Mouse (Mus musculus): ENCODE results near the gene Pde6g. TPM values are rescaled to one million over a fixed set of nuclear protein-coding genes. Genes with fewer than 3 reads are reported as not detected.

The Pde6g gene
- polyA plus RNA-seq, 1 experiment from 2014 or later, result 0.59 TPM

GRCm38 (mm10) chr11:120458847-120459597 is 5.7 kb upstream of the Pde6g start:
- Histone ChIP-seq H3K4me2 (ENCODE audit: low read depth, low read length) (peak overlapping the region; percentile 69), H3K4me1 (ENCODE audit: control insufficient read depth, insufficient read depth, low read length) (peaks cover 12% of the 10 kb centered on the region; the same call in 1 of the 2 replicates), H3K36me3 (ENCODE audit: control insufficient read depth, insufficient read depth, low read length) (peaks cover 24% of the 10 kb centered on the region), H3K9me3 (ENCODE audit: control insufficient read depth, low read length) (no peaks in the 10 kb centered on the region), H3K27me3 (ENCODE audit: control insufficient read depth, insufficient read depth, low read length) (no peaks in the 10 kb centered on the region), H3K9ac (replicated peaks; ENCODE audit: low read depth, low read length) (peak overlapping the region; percentile 90; the same call in 1 of the 2 replicates), H3K4me3 (ENCODE audit: low read depth, low read length) (peak overlapping the region; percentile 95), H3K27ac (ENCODE audit: low read depth, low read length) (no peak overlapping the region)
- ATAC-seq (ENCODE audit: low read depth), result no peak
- WGBS, result 74% methylated on average over 6 of the region's 6 CpGs

DNA sequence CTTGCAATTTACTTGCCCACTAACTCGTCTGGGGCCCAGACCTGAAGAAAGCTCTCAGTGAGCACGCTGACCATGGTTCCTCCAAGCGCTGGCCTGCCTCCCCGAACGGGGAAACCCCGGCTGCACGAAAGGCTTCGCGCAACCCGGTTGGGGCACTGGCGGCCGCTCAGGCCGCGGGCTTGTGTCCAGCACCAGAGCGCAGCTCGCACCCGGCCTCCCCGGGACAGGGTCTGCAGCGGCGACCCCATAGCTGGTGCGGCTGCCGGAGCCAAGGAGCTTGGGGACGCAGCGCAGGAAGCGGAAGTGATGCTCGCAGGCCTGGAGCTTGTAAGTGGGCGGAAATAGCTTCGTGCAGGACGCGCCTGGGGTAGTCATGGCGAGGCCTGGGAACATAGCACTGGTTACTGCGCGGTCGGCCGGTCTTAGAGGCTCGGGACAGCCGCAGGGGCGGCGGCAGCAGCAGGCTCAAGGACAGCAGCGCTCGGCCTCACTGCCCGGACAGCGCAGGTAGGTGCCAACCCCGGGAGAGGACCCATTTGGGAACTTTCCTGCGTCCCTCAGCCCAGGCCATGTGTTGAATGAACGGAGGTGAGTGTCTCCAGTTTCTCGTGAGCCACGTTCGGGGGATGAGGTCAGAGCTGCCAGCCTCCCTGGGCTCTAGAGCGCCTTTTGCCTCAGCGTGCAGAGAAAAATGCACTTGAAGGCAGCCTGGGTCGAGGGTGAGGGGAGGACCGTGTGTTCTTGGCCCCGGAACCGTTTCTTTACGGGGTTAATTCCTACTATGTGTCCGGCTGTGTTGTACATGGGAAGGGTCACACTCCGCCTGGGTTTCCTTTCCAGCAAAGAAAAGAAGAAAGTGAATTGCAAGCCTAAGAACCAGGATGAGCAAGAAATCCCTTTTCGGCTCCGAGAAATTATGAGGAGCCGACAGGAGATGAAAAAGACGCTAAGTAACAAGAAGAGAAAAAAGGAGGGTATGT is 4.8 kb upstream of the Pde6g start, which contains the start of the genes Oxld1 and Ccdc137:
TSS of gene Oxld1 (minus strand) at position 297 of the 980 bp plus-strand sequence.
TSS of gene Ccdc137 (plus strand) at position 344 of the 980 bp plus-strand sequence.
- Histone ChIP-seq H3K27ac (ENCODE audit: low read depth, low read length) (peak within 1 kb of the TSS; percentile 74), H3K4me2 (ENCODE audit: low read depth, low read length) (peak within 1 kb of the TSS; percentile 69), H3K9me3 (ENCODE audit: control insufficient read depth, low read length) (no peaks in the 10 kb centered on the region), H3K9ac (replicated peaks; ENCODE audit: low read depth, low read length) (peak within 1 kb of the TSS; percentile 90), H3K36me3 (ENCODE audit: control insufficient read depth, insufficient read depth, low read length) (peaks cover 17% of the 10 kb centered on the region), H3K27me3 (ENCODE audit: control insufficient read depth, insufficient read depth, low read length) (no peaks in the 10 kb centered on the region), H3K4me3 (ENCODE audit: low read depth, low read length) (peak within 1 kb of the TSS; percentile 95), H3K4me1 (ENCODE audit: control insufficient read depth, insufficient read depth, low read length) (peaks cover 12% of the 10 kb centered on the region; the same call in 1 of the 2 replicates)
- peak; percentile 91 for ATAC-seq (ENCODE audit: low read depth)
- WGBS, result 5% methylated on average over 62 of the region's 62 CpGs

- Histone ChIP-seq H3K27ac (ENCODE audit: low read depth, low read length) (peak overlapping the region; percentile 74), H3K27me3 (ENCODE audit: control insufficient read depth, insufficient read depth, low read length) (no peaks in the 10 kb centered on the region), H3K4me2 (ENCODE audit: low read depth, low read length) (peak overlapping the region; percentile 69), H3K4me1 (ENCODE audit: control insufficient read depth, insufficient read depth, low read length) (peaks cover 12% of the 10 kb centered on the region; the same call in 1 of the 2 replicates), H3K9ac (replicated peaks; ENCODE audit: low read depth, low read length) (peak overlapping the region; percentile 90), H3K9me3 (ENCODE audit: control insufficient read depth, low read length) (no peaks in the 10 kb centered on the region), H3K36me3 (ENCODE audit: control insufficient read depth, insufficient read depth, low read length) (peaks cover 15% of the 10 kb centered on the region), H3K4me3 (ENCODE audit: low read depth, low read length) (peak overlapping the region; percentile 95)
- no peak; the same call in 1 of the 2 replicates for ATAC-seq (ENCODE audit: low read depth)
- WGBS, result 39% methylated on average over 14 of the region's 14 CpGs
These were observed 4.1 kb upstream of the Pde6g start for GRCm38 (mm10) chr11:120457370-120457769.

- no peak for ATAC-seq (ENCODE audit: low read depth)
These were observed 2.1 kb upstream of the Pde6g start for GRCm38 (mm10) chr11:120455413-120455812.

DNA sequence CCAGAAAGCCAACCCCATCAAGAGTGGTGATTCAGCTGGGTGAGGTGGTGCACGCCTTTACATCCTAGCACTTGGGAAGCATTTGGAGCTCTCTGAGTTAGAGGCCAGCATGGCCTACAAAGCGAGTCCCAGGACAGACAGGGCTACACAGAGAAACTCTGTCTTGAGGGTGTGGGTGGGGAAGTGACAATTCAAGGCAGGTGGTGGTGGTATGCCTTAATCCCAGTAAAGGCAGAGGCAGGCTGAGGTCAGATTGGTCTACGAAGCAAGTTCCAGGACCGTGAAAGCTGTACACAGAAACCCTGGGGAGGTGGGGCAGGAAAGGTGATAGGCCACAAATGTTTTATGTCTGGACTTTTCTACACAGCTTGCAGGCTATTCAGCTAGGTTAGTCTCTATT is 1.7 kb upstream of the Pde6g start:
- H3K36me3 ChIP-seq (ENCODE audit: control insufficient read depth, insufficient read depth, low read length), result no peaks in the 10 kb centered on the region
- no peak overlapping the region for H3K9ac ChIP-seq (replicated peaks; ENCODE audit: low read depth, low read length)
- no peak overlapping the region for H3K4me2 ChIP-seq (ENCODE audit: low read depth, low read length)
- peaks cover 12% of the 10 kb centered on the region; the same call in 1 of the 2 replicates for H3K4me1 ChIP-seq (ENCODE audit: control insufficient read depth, insufficient read depth, low read length)
- WGBS, result 93% methylated on average over 4 of the region's 4 CpGs
- no peaks in the 10 kb centered on the region for H3K27me3 ChIP-seq (ENCODE audit: control insufficient read depth, insufficient read depth, low read length)
- no peak overlapping the region for H3K4me3 ChIP-seq (ENCODE audit: low read depth, low read length)
- no peak overlapping the region for H3K27ac ChIP-seq (ENCODE audit: low read depth, low read length)
- no peak for ATAC-seq (ENCODE audit: low read depth)
- H3K9me3 ChIP-seq (ENCODE audit: control insufficient read depth, low read length), result no peaks in the 10 kb centered on the region

More at GRCm38 (mm10) chr11:120455413-120455812, 2.1 kb upstream of the Pde6g start:
- WGBS, result 95% methylated on average over 7 of the region's 7 CpGs
- Histone ChIP-seq H3K27ac (ENCODE audit: low read depth, low read length) (no peak overlapping the region), H3K4me2 (ENCODE audit: low read depth, low read length) (no peak overlapping the region), H3K9ac (replicated peaks; ENCODE audit: low read depth, low read length) (no peak overlapping the region), H3K9me3 (ENCODE audit: control insufficient read depth, low read length) (no peaks in the 10 kb centered on the region), H3K4me3 (ENCODE audit: low read depth, low read length) (no peak overlapping the region), H3K36me3 (ENCODE audit: control insufficient read depth, insufficient read depth, low read length) (no peaks in the 10 kb centered on the region), H3K4me1 (ENCODE audit: control insufficient read depth, insufficient read depth, low read length) (peaks cover 12% of the 10 kb centered on the region; the same call in 1 of the 2 replicates), H3K27me3 (ENCODE audit: control insufficient read depth, insufficient read depth, low read length) (no peaks in the 10 kb centered on the region)

DNA sequence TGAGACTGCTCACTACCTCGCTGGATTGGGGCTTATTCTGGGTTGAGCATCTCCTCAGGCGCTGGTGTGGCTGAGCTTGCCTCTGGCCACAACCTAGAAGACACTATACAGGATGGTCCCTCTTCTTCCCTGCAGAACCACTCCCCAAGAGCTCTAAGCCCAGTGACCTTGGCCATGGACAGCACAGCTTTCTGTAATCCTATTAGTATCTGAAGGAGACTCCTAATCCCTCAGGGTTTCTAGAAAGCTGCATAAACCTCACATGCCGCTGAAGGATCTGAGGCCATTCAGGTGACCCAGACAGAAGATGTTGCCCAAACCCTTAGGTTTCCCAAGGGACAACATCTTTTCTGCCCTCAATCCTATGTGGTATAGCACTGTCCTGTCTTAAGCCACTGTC is 1.1 kb downstream of the Pde6g start:
- no peaks in the 10 kb centered on the region for H3K36me3 ChIP-seq (ENCODE audit: control insufficient read depth, insufficient read depth, low read length)
- H3K27me3 ChIP-seq (ENCODE audit: control insufficient read depth, insufficient read depth, low read length), result no peaks in the 10 kb centered on the region
- no peak overlapping the region for H3K4me2 ChIP-seq (ENCODE audit: low read depth, low read length)
- 73% methylated on average over 3 of the region's 3 CpGs for WGBS
- H3K9ac ChIP-seq (replicated peaks; ENCODE audit: low read depth, low read length), result no peak overlapping the region
- H3K4me1 ChIP-seq (ENCODE audit: control insufficient read depth, insufficient read depth, low read length), result 0 out of 2 replicates have a peak, but pooled peaks cover 5% of the 10 kb centered on the region
- no peak overlapping the region for H3K27ac ChIP-seq (ENCODE audit: low read depth, low read length)
- H3K4me3 ChIP-seq (ENCODE audit: low read depth, low read length), result no peak overlapping the region
- ATAC-seq (ENCODE audit: low read depth), result no peak
- no peaks in the 10 kb centered on the region for H3K9me3 ChIP-seq (ENCODE audit: control insufficient read depth, low read length)

- Histone ChIP-seq H3K27me3 (ENCODE audit: control insufficient read depth, insufficient read depth, low read length) (no peaks in the 10 kb centered on the region), H3K4me2 (ENCODE audit: low read depth, low read length) (no peak overlapping the region), H3K4me3 (ENCODE audit: low read depth, low read length) (no peak overlapping the region), H3K27ac (ENCODE audit: low read depth, low read length) (no peak overlapping the region), H3K36me3 (ENCODE audit: control insufficient read depth, insufficient read depth, low read length) (no peaks in the 10 kb centered on the region), H3K9me3 (ENCODE audit: control insufficient read depth, low read length) (no peaks in the 10 kb centered on the region), H3K4me1 (ENCODE audit: control insufficient read depth, insufficient read depth, low read length) (no peaks in the 10 kb centered on the region), H3K9ac (replicated peaks; ENCODE audit: low read depth, low read length) (no peak overlapping the region)
- ATAC-seq (ENCODE audit: low read depth), result no peak
- WGBS, result 85% methylated on average over 7 of the region's 7 CpGs
These were observed 6.1 kb downstream of the Pde6g start for GRCm38 (mm10) chr11:120447179-120447578.

DNA sequence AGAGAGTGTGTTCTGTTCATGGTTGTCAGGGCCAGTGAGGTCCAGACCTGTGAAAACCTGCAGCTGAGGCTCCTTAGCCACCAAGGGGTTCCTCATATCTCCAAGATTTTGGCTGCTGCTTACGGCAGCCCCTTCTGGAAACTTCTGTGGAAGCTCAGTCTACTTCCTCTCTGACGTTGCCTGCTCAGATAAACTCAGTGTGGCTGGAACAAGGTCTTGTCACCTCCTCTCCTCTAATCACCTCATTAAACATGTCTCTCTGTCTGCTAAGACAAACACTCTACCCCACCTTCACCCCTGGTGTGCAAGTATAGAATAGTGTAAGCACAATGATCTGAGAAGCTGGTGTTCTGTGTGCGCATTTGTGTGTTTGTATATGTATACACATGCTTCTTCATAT is 7.8 kb downstream of the Pde6g start:
- H3K4me2 ChIP-seq (ENCODE audit: low read depth, low read length), result no peak overlapping the region
- H3K36me3 ChIP-seq (ENCODE audit: control insufficient read depth, insufficient read depth, low read length), result no peaks in the 10 kb centered on the region
- no peak overlapping the region for H3K4me3 ChIP-seq (ENCODE audit: low read depth, low read length)
- no peaks in the 10 kb centered on the region for H3K27me3 ChIP-seq (ENCODE audit: control insufficient read depth, insufficient read depth, low read length)
- H3K27ac ChIP-seq (ENCODE audit: low read depth, low read length), result no peak overlapping the region
- 96% methylated on average over 3 of the region's 3 CpGs for whole genome bisulfite sequencing
- no peak for ATAC-seq (ENCODE audit: low read depth)
- no peak overlapping the region for H3K9ac ChIP-seq (replicated peaks; ENCODE audit: low read depth, low read length)
- no peaks in the 10 kb centered on the region for H3K4me1 ChIP-seq (ENCODE audit: control insufficient read depth, insufficient read depth, low read length)
- no peaks in the 10 kb centered on the region for H3K9me3 ChIP-seq (ENCODE audit: control insufficient read depth, low read length)
